ENCODE assay signal across 17 mouse cellular contexts in the genomic region with DNA sequence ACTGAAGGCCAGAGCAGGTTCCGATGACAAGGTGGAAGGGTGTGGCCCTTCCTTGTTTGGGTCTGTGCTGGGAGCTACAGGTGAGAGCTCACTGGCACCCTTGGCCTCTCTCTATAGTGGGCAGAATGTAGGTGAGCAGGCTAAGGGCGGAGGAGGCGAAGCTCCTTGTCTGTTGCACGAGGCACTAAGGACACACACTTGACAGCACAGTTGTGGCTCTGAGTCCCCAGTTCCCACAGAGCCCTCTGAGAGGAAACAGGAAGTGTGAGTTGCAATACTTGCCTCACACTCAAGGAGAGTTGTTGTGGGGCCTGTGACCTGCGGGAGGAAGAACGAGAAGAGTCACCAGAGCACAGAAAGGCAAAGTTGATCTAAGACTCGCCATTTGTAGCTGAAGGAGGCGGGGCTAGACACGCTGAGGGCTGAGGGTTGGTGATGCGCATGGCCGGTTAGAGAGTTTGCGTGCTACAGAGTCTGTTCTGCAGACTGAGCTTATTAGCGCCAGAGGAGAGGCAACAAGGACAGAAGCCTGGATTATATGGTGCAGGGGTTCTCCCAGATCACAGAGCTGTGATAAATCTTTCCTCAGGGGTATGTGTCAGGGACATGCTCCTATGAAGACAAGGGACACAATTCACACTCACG. TPM values are rescaled to one million over a fixed set of nuclear protein-coding genes. Genes with fewer than 3 reads are reported as not detected.
DNase-seq lines count a peak whose midpoint lies in the region; ATAC-seq and TF ChIP-seq lines count a peak whose summit lies in the region.
"Not testable (repeated sequence)": the region's sequence is repeated elsewhere in the genome, so short reads cannot be mapped to it uniquely, and the experiment has no call there.
"Had no signal": no experiment of that assay in that cellular context is flagged by ENCODE, and none has a peak within 500 bp of the region (broad histone marks: within the 10 kb centered on the region; RNA-seq: fewer than 3 reads in every experiment).

No protein-coding gene starts in this region.

- not testable (repeated sequence) for H3K27ac ChIP-seq in CH12.LX (ENCODE audit: insufficient read depth, low read depth)
- peak overlapping the region; percentile 83 for H3K27ac ChIP-seq in stomach, embryonic 16.5 days (ENCODE audit: low read length)

- TF ChIP-seq POLR2A in CH12.LX (IDR thresholded peaks at IDR 0.05; ENCODE audit: low read depth, low read length), result not testable (repeated sequence)

- H3K4me3 ChIP-seq in CH12.LX (replicated peaks in 1 of 3; ENCODE audit: low read depth in 2 of 3, low read length in 2 of 3, poor library complexity in 1 of 3); stomach, embryonic 16.5 days (replicated peaks; ENCODE audit: low read length): not testable (repeated sequence)

- H3K36me3 ChIP-seq in CH12.LX (replicated peaks in 1 of 2; ENCODE audit: control insufficient read depth in 1 of 2, insufficient read depth in 1 of 2, low read length in 1 of 2); stomach, embryonic 16.5 days (ENCODE audit: control insufficient read depth, insufficient read depth, low read length): not testable (repeated sequence)

- WGBS in stomach, embryonic 16.5 days, result 73% methylated on average over 12 of the region's 14 CpGs

- H3K4me2 ChIP-seq in CH12.LX (ENCODE audit: insufficient read depth, low read depth, poor library complexity, severe bottlenecking), result 0 out of 2 replicates have a peak overlapping the region, but pooled peaks have one; percentile 15
- not testable (repeated sequence) for H3K4me2 ChIP-seq in stomach, embryonic 16.5 days (ENCODE audit: low read depth, low read length)

- in situ Hi-C loops in CH12.LX (cut with MboI; ENCODE audit: low pct_ligation_motif_present, low pct_unique_long_range_greater_than_20kb, low sequenced_read_pairs), result not testable (repeated sequence)

- H3K79me2 ChIP-seq in CH12.LX (replicated peaks; ENCODE audit: control insufficient read depth, extremely low read depth, insufficient read depth, poor library complexity, severe bottlenecking), result not testable (repeated sequence)

- TF ChIP-seq EP300 in CH12.LX (IDR thresholded peaks at IDR 0.05; ENCODE audit: low read length), result not testable (repeated sequence)

- peak; percentile 99 for ATAC-seq in granulocyte monocyte progenitor cell, adult 5-6 weeks (replicated peaks; ENCODE audit: poor library complexity, severe bottlenecking)
- ATAC-seq in stomach, embryonic 16.5 days (ENCODE audit: insufficient read depth, low FRiP score), result peak; percentile 83

- TF ChIP-seq RAD21 in CH12.LX (IDR thresholded peaks at IDR 0.05; ENCODE audit: low read depth, low read length), result not testable (repeated sequence)

- peak; percentile 38 for DNase-seq in CH12.LX (ENCODE audit: extremely low read depth)
- peak; percentile 22 for DNase-seq in kidney, adult 18-20 months
- DNase-seq in kidney, postnatal 4 days, result peak; percentile 37 to 58
- peak; percentile 36 for DNase-seq in lung, postnatal 25 days (ENCODE audit: low spot score)
- peak; percentile 71 for DNase-seq in naive thymus-derived CD4-positive, alpha-beta T cell, adult 2 months (ENCODE audit: low read depth)

- dilution Hi-C loops in CH12.LX (cut with MboI; ENCODE audit: extremely low pct_ligation_motif_present, extremely low pct_unique_long_range_greater_than_20kb, low sequenced_read_pairs), result not testable (repeated sequence)

- H3K9me3 ChIP-seq in CH12.LX (replicated peaks; ENCODE audit: low read length); stomach, embryonic 16.5 days (replicated peaks; ENCODE audit: control insufficient read depth, low read length): not testable (repeated sequence)

- peaks cover 5 to 25% of the 10 kb centered on the region in 2 experiments for H3K4me1 ChIP-seq in CH12.LX (ENCODE audit: control insufficient read depth in 1 of 2, insufficient read depth in 2 of 2)
- not testable (repeated sequence) for H3K4me1 ChIP-seq in stomach, embryonic 16.5 days (ENCODE audit: control insufficient read depth, insufficient read depth, low read length)

- not testable (repeated sequence) for TF ChIP-seq CTCF in CH12.LX (conservative IDR thresholded peaks at IDR 0.05 in 1 of 2, IDR thresholded peaks at IDR 0.05 in 1 of 2; ENCODE audit: low read depth in 2 of 2, low read length in 2 of 2)

- H3K27me3 ChIP-seq in CH12.LX (replicated peaks); stomach, embryonic 16.5 days (ENCODE audit: control insufficient read depth, insufficient read depth, low read length): not testable (repeated sequence)

- H3K9ac ChIP-seq in CH12.LX (ENCODE audit: insufficient read depth, low read depth); stomach, embryonic 16.5 days (ENCODE audit: low read length): not testable (repeated sequence)

RNA-seq across cellular contexts. Expression of a gene that starts 37.3 kb away (rescaled TPM):
- total RNA-seq in CH12.LX (2012; rRNA removed) (0.08 TPM in 1 of 2 replicates, not detected in the other), CH12.LX (2014; rRNA removed) (not detected in 2 replicates)
- polyA plus RNA-seq in CH12.LX (2012; ENCODE audit: insufficient read length, low read depth), result 0.64 and 0.90 TPM in 2 replicates
- total RNA-seq in granulocyte monocyte progenitor cell, adult 5-6 weeks (2014; fragmentation: Nextera tagmentation), result not detected in 2 replicates
- total RNA-seq in granulocyte monocyte progenitor cell, adult 5-6 weeks (2017), result not detected in 2 replicates
- polyA plus RNA-seq in stomach, embryonic 16.5 days (2015; fragmentation: Nextera tagmentation; extraction: Ambion mirVana), result 0.14 TPM in 1 of 2 replicates, not detected in the other
- polyA plus RNA-seq: embryonic facial prominence, embryonic 12.5 days; forebrain, embryonic 11.5 days; heart, embryonic 10.5 days; liver, embryonic 11.5 days had no signal

RNA-seq across cellular contexts. Expression of a gene that starts 38.8 kb away (rescaled TPM):
- not detected in 2 replicates for total RNA-seq in CH12.LX (2012; rRNA removed)
- total RNA-seq in CH12.LX (2014; rRNA removed), result not detected in 2 replicates
- not detected in 2 replicates for polyA plus RNA-seq in CH12.LX (2012; ENCODE audit: insufficient read length, low read depth)
- total RNA-seq in granulocyte monocyte progenitor cell, adult 5-6 weeks (2014; fragmentation: Nextera tagmentation), result not detected in 2 replicates
- not detected in 2 replicates for total RNA-seq in granulocyte monocyte progenitor cell, adult 5-6 weeks (2017)
- 2.9 and 4.2 TPM in 2 replicates for polyA plus RNA-seq in stomach, embryonic 16.5 days (2015; fragmentation: Nextera tagmentation; extraction: Ambion mirVana)
- total RNA-seq: adrenal gland, adult 8-10 months; ES-E14; gastrocnemius, postnatal 14 days; left cerebral cortex, postnatal 36 days had no signal
- polyA plus RNA-seq: embryonic facial prominence, embryonic 12.5 days; forebrain, embryonic 11.5 days; heart, embryonic 10.5 days; hindbrain, embryonic 16.5 days; liver, embryonic 11.5 days; neural tube, embryonic 14.5 days had no signal

RNA-seq across cellular contexts. Expression of a gene that starts 42.3 kb away (rescaled TPM):
- total RNA-seq in CH12.LX (2012; rRNA removed) (18.7 and 21.4 TPM in 2 replicates), CH12.LX (2014; rRNA removed) (19.8 and 20.6 TPM in 2 replicates)
- 35.0 and 35.1 TPM in 2 replicates for polyA plus RNA-seq in CH12.LX (2012; ENCODE audit: insufficient read length, low read depth)
- 36.0 and 41.9 TPM in 2 replicates for total RNA-seq in granulocyte monocyte progenitor cell, adult 5-6 weeks (2014; fragmentation: Nextera tagmentation)
- 35.6 and 39.0 TPM in 2 replicates for total RNA-seq in granulocyte monocyte progenitor cell, adult 5-6 weeks (2017)
- 36.4 and 36.8 TPM in 2 replicates for polyA plus RNA-seq in stomach, embryonic 16.5 days (2015; fragmentation: Nextera tagmentation; extraction: Ambion mirVana)

RNA-seq across cellular contexts. Expression of a gene that starts 49.5 kb away (rescaled TPM):
- total RNA-seq in CH12.LX (2012; rRNA removed) (0.21 TPM in 2 replicates), CH12.LX (2014; rRNA removed) (not detected in 2 replicates)
- polyA plus RNA-seq in CH12.LX (2012; ENCODE audit: insufficient read length, low read depth), result 0.24 and 0.29 TPM in 2 replicates
- 18.7 and 26.1 TPM in 2 replicates for total RNA-seq in granulocyte monocyte progenitor cell, adult 5-6 weeks (2014; fragmentation: Nextera tagmentation)
- 14.6 and 22.9 TPM in 2 replicates for total RNA-seq in granulocyte monocyte progenitor cell, adult 5-6 weeks (2017)
- 12.2 and 13.6 TPM in 2 replicates for polyA plus RNA-seq in stomach, embryonic 16.5 days (2015; fragmentation: Nextera tagmentation; extraction: Ambion mirVana)
